Mouse (Mus musculus): ENCODE measurements at regions not wholly inside any gene's neighbourhood (a gene's known extent, or its start where the extent isn't known, plus 50 kb on each side); places are given as distances from the start of the nearest gene placed in this dataset.

DNA sequence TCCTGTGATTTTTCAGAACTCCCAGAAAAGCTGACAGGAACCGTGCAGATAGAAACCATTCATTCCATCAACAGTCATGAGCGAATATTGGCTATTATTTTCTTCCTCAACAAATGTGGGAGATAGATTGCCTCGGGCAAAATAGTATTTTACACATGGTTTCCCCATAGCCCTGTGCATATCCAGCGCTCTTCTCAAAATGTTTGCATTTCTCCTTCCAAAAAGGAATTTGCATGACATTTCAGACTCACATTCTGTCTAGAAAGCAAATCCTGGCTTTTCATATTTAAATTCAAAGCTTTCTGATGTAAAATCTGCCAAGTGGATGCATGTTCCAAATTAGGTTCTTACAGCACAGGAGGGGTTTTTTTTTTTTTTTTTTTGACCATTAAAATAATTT is 82.2 kb upstream of the Zfhx3 start:
- ATAC-seq (ENCODE audit: low TSS enrichment) = no peak

DNA sequence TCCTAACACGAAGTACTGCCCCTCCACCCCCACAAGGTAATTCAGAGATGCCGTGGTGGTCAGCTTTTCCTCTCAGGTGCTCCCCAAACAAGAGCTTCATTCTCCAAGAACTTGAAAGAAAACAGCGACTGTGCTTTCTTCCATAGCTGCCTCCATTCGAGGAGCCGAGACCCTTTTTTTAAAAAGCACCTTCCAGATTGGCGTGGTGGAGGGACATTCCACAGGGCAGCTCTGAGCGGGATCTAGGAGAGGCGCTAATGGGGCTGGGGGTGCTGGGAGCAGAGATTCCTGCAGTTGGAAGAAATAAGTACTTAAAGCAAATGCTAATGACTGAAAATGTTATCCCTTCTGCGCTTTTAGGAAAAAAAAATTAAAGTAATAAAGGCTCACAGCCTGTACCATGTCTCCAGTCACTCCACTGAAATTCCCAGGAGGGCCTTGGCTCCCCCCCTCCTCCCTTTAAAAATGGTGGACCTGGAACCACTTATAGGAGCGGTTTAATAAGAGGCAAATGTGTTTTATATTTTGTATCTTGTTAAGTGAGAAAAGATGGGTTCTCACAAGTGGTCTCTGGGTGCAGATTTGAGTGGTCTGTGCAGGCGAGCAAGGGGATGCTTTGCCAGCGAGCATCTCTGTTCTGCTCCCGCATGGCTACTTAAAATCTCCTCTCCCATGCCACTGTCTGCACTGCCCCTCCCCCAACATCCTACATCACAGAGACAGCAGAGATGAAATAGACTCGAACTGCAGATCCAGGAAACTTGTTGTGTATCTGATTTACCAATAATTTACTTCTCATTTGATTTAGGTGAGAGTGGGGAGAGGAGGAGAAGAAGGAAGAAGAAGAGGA is 77.4 kb upstream of the Zfhx3 start:
- no peak for ATAC-seq (ENCODE audit: low TSS enrichment)

DNA sequence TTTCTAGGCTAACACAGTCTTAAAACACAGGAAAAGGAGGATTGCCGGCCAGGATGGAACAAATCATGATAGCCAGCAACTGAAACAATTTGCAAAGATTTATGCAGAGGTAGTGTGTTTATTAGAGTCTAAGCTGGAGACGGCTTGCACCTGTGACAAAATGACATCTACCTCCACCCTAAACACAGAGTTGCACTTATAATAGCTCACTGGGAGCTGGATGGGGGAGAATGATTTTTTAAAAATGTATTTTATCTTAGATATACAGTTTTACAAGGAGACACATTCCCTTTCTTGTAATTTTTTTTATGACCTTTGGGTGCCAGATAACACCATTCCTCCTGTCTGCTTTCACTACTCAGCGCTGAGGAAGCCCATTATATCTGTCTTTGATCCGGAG is 76.7 kb upstream of the Zfhx3 start:
- ATAC-seq (ENCODE audit: low TSS enrichment) = no peak

DNA sequence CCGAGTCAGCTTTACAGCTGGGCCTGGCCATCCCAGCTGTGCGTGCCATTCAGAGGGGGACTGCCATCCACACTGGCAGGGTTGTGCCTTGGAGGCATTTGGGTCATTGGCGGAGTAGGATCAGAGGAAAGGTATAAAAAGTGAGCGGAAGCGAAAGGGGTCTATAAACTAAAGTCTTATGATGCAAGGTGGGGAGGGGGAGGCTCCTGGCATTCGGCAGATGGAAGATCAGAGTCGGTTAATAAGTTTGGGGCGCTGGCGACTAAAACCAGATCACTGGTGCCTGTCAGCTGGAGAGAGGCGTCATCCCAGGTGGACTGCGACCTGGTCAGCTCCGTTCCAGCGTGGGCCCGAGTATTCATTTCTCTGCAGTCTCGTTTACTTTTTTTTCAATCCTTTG is 70.7 kb upstream of the Zfhx3 start:
- ATAC-seq (ENCODE audit: low TSS enrichment) = no peak

DNA sequence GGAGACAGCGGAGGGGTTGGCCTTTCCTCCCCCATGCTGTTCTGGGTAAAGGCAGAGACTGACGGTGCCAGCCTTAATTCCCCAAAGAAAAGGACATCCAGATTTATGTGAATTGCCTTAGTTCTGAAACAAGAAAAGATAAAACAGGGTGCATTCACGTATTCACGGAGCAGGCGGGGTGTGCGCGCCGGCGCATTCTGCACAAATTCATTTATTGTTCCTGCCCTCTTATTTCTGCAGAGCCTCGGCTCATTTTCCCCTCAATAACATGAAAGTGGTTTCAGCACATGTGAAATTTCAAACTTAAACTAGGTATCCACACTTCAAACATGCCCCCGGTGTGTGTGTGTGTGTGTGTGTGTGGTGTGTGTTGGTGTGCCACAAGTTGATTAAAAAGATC is 70.3 kb upstream of the Zfhx3 start:
- ATAC-seq (ENCODE audit: low TSS enrichment) = no peak

DNA sequence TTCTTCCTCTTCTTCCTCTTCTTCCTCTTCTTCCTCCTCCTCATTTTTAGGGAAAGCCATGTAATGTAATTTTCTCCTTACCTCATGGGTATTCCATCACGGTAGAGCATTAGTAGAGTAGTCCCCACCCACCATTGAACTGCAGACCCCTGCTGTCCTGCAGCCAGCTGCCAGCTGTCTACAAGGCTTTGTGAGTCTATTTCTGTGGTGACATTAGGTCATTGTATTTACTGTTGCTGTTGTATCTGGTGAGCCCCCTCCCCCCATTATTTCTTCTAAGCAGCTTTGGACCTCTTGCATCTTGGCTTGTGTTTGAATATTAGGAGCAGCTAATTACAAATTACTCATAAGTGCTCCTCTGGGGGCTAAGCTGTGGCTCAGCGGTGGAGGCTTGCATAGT is 66.0 kb upstream of the Zfhx3 start:
- ATAC-seq (ENCODE audit: low TSS enrichment) = no peak

DNA sequence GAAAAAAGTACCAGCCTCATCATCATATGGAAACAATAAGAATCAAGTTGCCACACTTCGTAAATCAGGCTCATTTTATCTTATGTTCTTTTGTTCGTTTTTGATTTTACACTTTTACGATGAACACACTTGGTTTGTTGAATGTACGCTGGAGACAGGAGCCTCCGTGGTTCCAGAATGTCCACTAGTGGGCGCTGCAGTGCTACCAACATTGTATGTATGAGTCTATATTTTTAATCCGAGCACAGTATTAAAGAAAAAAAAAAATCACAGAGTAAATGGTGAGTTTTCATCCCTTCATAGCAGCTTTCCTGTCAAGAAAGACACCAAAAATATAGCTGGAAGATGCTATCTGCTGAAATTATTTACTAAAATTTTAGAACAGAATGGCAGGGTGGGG is 60.6 kb upstream of the Zfhx3 start:
- peak; percentile 84 for ATAC-seq (ENCODE audit: low TSS enrichment)

DNA sequence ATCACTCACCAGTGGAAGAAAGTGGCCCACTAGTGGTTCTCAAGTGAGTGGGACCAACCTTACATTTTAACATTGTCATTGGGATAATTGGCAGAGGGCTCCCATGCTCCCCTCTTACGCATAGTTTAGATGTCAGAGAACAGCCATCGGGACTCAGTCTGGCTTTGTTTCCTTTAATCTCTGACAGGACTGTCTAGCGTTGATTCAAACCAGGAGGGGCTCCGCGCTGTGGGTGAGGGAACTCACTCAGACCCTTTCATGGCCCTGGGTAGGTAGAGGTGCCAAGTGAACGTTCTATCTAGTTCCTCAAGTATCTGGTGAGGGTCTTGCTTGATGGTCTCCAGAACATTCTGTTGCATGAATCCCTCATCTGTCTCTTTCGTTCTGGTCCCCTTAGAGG is 56.9 kb upstream of the Zfhx3 start:
- ATAC-seq (ENCODE audit: low TSS enrichment) = no peak

DNA sequence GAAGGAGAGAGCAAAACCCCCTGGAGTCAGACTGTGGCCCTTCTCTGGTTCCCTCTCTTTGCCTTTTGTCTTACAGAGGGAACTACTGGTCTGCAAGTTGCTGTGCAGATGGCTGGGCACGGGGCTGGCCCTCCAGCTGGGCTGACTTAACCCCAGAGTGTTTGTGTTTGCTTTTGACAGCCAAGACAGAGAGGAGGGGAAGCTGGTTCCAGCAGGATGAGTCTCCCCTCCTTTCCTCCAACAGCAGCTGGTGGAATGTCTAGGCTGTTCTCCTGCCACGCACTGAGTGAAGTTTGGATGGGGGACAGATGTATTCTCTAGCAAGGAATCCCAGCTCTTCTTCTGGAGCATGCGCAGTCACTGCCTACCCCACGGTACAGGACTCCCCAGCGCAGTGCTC is 56.5 kb upstream of the Zfhx3 start:
- no peak for ATAC-seq (ENCODE audit: low TSS enrichment)

DNA sequence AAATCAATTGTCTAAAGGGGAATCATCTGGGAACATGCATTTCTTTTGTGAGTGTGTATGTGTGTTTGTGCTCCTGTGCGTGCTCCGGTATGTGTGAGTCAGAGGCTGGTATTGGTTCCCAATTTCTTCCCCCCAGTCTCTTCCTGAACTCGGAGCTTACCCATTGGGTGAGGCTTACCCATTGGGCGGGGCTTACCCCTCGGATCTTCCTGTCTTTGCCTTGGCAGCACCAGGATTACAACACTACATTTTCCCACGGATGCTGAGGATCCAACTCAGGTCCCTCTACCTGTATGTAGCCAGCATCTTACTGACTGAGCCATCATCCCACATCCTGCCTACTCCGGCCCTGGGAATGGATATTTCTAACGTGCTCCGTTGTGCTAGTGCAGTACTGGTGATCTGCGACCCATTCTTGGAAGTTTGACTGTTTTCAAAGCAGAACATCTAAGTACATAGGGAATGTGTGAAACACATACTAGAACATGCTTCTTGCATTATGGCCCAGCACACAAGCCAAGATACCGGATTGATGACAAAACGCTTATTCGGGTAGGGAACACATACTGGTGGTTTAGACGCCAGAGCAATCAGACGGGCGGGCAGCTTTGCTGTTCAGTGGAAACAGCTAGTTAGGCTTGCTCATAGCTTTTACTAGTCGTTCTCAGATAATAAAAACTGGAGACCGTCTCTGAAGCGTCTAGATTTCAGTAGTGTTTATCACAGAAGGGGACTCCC is 55.8 kb upstream of the Zfhx3 start:
- 0 out of 2 replicates have a peak, but pooled peaks have one; percentile 9 for ATAC-seq (ENCODE audit: low TSS enrichment)

DNA sequence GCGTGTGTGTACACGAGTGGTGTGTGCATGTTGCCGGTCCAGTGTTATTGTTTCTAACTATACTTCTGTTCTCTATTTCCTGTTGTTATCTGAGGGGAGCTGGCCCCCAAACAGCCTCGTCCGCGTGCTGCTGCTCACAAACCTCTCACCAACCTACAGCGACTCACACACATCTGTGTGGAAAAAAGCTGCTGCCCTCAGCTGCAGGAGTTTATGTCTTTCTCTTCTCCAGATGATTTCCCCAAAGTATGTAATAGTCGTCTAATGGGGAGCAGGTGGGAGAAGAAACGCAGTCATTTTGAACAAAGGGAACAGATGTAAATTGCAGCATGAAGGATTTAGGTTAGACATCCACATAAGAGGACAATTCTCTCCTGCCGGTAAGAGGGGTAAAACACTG is 55.1 kb upstream of the Zfhx3 start:
- ATAC-seq (ENCODE audit: low TSS enrichment) = no peak

DNA sequence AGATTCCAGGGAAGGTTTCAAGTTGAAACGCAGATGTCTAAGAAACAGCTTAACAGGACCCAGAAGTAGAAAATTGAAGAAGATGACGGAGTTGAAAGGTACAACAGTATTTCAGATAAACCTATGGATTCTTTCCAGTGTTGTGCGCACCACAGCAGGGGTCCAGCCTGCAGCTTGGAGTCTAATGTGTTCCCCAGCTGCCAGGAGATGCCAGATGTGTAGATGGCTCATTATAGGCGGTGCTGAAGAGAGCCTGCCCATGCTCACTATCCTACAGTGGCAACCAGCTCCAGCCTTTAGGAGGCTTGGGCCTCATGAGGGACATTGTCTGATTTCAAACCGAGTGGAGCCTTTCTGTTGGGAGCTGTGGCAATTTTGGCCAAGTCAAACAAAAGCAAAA is 51.5 kb upstream of the Zfhx3 start:
- no peak for ATAC-seq (ENCODE audit: low TSS enrichment)
